Mouse (Mus musculus) urinary bladder, adult 18-20 months (tissue): ENCODE measurements at regions not wholly inside any gene's neighbourhood (a gene's known extent, or its start where the extent isn't known, plus 50 kb on each side); places are given as distances from the start of the nearest gene placed in this dataset.

Source experiments
- DNase-seq, 2 experiments: peaks; one replicate each; pipeline ENCODE4 v3.0.0; 2022; ENCODE audit warnings: low spot score in 2 of 2, mixed read lengths in 2 of 2

- DNase-seq = no peak
Observed at GRCm38 (mm10) chr10:118711529-118711928, 158.5 kb downstream of the Dyrk2 start.

- no peak for DNase-seq
Observed at GRCm38 (mm10) chr10:118711951-118712350, 158.1 kb downstream of the Dyrk2 start.

GRCm38 (mm10) chr10:118712951-118713350 is 157.1 kb downstream of the Dyrk2 start:
- DNase-seq = no peak

GRCm38 (mm10) chr10:118714179-118714581 is 155.8 kb downstream of the Dyrk2 start:
- no peak for DNase-seq

GRCm38 (mm10) chr10:118714595-118714994 is 155.4 kb downstream of the Dyrk2 start:
- no peak for DNase-seq

GRCm38 (mm10) chr10:118720630-118721029 is 149.4 kb downstream of the Dyrk2 start:
- DNase-seq = no peak

GRCm38 (mm10) chr10:118722132-118722551 is 147.9 kb downstream of the Dyrk2 start:
- no peak for DNase-seq

- no peak for DNase-seq
Observed at GRCm38 (mm10) chr10:118722671-118723070, 147.3 kb downstream of the Dyrk2 start.

GRCm38 (mm10) chr10:118736093-118736492 is 133.9 kb downstream of the Dyrk2 start:
- no peak for DNase-seq

GRCm38 (mm10) chr10:118737064-118737463 is 132.9 kb downstream of the Dyrk2 start:
- no peak for DNase-seq

GRCm38 (mm10) chr10:118739849-118740481 is 130.0 kb downstream of the Dyrk2 start:
- no peak for DNase-seq

- DNase-seq = no peak
Observed at GRCm38 (mm10) chr10:118743831-118744230, 126.2 kb downstream of the Dyrk2 start.

GRCm38 (mm10) chr10:118746719-118747395 is 123.2 kb downstream of the Dyrk2 start:
- DNase-seq = no peak

GRCm38 (mm10) chr10:118749039-118749438 is 121.0 kb downstream of the Dyrk2 start:
- DNase-seq = no peak

GRCm38 (mm10) chr10:118749756-118750155 is 120.3 kb downstream of the Dyrk2 start:
- DNase-seq = no peak

- DNase-seq = no peak
Observed at GRCm38 (mm10) chr10:118751110-118751509, 118.9 kb downstream of the Dyrk2 start.

- DNase-seq = no peak
Observed at GRCm38 (mm10) chr10:118753061-118753775, 116.8 kb downstream of the Dyrk2 start.

GRCm38 (mm10) chr10:118754791-118755190 is 115.2 kb downstream of the Dyrk2 start:
- no peak for DNase-seq

- DNase-seq = peak in 1 of 2 experiments; percentile 5
Observed at GRCm38 (mm10) chr10:118758825-118759471, 111.1 kb downstream of the Dyrk2 start.

GRCm38 (mm10) chr10:118760441-118760840 is 109.6 kb downstream of the Dyrk2 start:
- DNase-seq = no peak

- no peak for DNase-seq
Observed at GRCm38 (mm10) chr10:118761101-118761868, 108.7 kb downstream of the Dyrk2 start.
